Mouse (Mus musculus): Measurements from ENCODE around the gene Hnrnpl. TPM values are rescaled to one million over a fixed set of nuclear protein-coding genes. Genes with fewer than 3 reads are reported as not detected.
"Not testable (repeated sequence)": the region's sequence is repeated elsewhere in the genome, so short reads cannot be mapped to it uniquely, and the experiment has no call there.

Gene Hnrnpl
- polyA plus RNA-seq, 1 experiment from 2014 or later: 231 TPM

- 79% methylated on average over 1 of the region's 1 CpGs for WGBS
- H3K4me2 ChIP-seq (replicated peaks): no peak overlapping the region
Observed at GRCm38 (mm10) chr7:28847273-28847672, 38.9 kb downstream of the Hnrnpl start.

GRCm38 (mm10) chr7:28849700-28850236, 41.4 kb downstream of the Hnrnpl start:
- Histone ChIP-seq H3K9me3 (no peaks in the 10 kb centered on the region), H3K36me3 (no peaks in the 10 kb centered on the region)
- no peak for ATAC-seq (replicated peaks)

More at GRCm38 (mm10) chr7:28847273-28847672, 38.9 kb downstream of the Hnrnpl start:
- H3K36me3 ChIP-seq: no peaks in the 10 kb centered on the region
- ATAC-seq (replicated peaks): no peak
- no peak overlapping the region for H3K9ac ChIP-seq (replicated peaks)
- no peaks in the 10 kb centered on the region for H3K9me3 ChIP-seq
- no peaks in the 10 kb centered on the region for H3K4me1 ChIP-seq
- no peak overlapping the region for H3K4me3 ChIP-seq
- no peaks in the 10 kb centered on the region for H3K27me3 ChIP-seq
- H3K27ac ChIP-seq (replicated peaks): no peak overlapping the region

GRCm38 (mm10) chr7:28850642-28851041, 42.3 kb downstream of the Hnrnpl start:
- Histone ChIP-seq H3K36me3 (no peaks in the 10 kb centered on the region), H3K9me3 (no peaks in the 10 kb centered on the region), H3K4me1 (no peaks in the 10 kb centered on the region), H3K27me3 (no peaks in the 10 kb centered on the region), H3K4me2 (replicated peaks) (no peak overlapping the region), H3K9ac (replicated peaks) (no peak overlapping the region), H3K4me3 (no peak overlapping the region), H3K27ac (replicated peaks) (no peak overlapping the region)
- WGBS: 90% methylated on average over 4 of the region's 4 CpGs
- no peak for ATAC-seq (replicated peaks)

More at GRCm38 (mm10) chr7:28849700-28850236, 41.4 kb downstream of the Hnrnpl start:
- Histone ChIP-seq H3K4me3 (no peak overlapping the region), H3K27ac (replicated peaks) (no peak overlapping the region), H3K9ac (replicated peaks) (no peak overlapping the region), H3K4me2 (replicated peaks) (no peak overlapping the region), H3K4me1 (no peaks in the 10 kb centered on the region), H3K27me3 (no peaks in the 10 kb centered on the region)
- 65% methylated on average over 1 of the region's 1 CpGs for WGBS

DNA sequence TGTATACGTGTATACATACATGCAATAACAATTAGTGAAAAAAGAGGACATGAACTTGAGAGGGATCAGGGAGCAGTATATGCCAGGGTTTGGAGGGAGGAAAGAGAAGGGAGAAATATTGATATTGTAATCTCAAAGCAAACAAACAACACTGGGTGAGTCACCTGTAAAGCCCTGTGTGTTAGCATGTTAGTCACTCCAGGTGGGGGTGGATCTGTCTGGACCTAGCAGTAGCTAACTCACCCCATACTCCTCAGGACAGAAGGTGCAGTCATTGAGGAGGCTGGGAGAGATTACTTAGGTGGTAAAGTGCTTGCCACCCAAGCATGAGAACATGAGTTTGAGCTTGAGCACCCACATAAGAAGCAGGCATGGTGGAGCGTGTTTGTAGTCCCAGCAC, 51.6 kb downstream of the Hnrnpl start:
- Histone ChIP-seq H3K9ac (replicated peaks) (no peak overlapping the region), H3K4me1 (peaks cover 7% of the 10 kb centered on the region; the same call in 1 of the 2 replicates), H3K4me3 (no peak overlapping the region), H3K9me3 (no peaks in the 10 kb centered on the region), H3K27me3 (no peaks in the 10 kb centered on the region), H3K36me3 (no peaks in the 10 kb centered on the region), H3K4me2 (replicated peaks) (no peak overlapping the region), H3K27ac (replicated peaks) (no peak overlapping the region)
- no peak for ATAC-seq (replicated peaks)
- 92% methylated on average over 2 of the region's 2 CpGs for WGBS

GRCm38 (mm10) chr7:28860898-28861297, 52.6 kb downstream of the Hnrnpl start:
- peaks cover 11% of the 10 kb centered on the region for H3K4me1 ChIP-seq
- H3K9me3 ChIP-seq: no peaks in the 10 kb centered on the region
- no peaks in the 10 kb centered on the region for H3K27me3 ChIP-seq
- no peak for ATAC-seq (replicated peaks)
- WGBS: 87% methylated on average over 6 of the region's 6 CpGs
- no peak overlapping the region for H3K9ac ChIP-seq (replicated peaks)
- H3K27ac ChIP-seq (replicated peaks): no peak overlapping the region
- H3K4me3 ChIP-seq: no peak overlapping the region
- H3K4me2 ChIP-seq (replicated peaks): no peak overlapping the region
- H3K36me3 ChIP-seq: no peaks in the 10 kb centered on the region

DNA sequence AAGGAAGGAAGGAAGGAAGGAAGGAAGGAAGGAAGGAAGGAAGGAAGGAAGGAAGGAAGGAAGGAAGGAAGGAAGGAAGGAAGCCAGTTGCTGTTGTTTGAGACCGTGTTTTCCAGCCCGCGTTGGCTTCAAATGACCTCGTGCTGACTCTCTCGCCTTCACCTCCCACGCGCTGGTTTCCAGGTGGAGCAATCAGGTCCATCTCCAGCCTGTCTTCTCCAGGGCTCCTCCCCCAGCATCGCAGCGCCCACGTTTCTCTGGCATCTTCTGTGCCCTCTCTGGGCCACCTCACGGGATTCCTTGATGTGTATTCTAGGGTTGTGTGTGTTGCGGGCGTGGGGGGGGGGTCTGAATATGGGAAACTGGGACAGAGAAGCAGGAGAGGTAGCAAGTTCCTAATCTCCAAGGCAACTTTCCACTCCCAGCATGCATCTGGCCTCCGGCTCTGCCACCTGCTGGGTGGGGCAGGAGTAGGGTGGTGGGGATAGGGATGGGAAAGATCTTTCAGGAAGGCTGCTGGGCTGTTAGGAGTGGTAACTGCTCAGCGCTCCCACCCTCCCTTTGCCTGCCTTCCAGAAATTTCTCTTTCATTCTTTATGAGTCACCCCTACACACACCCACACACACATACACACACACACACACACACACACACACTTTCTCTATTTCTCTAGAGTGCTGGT, 54.6 kb downstream of the Hnrnpl start:
- H3K4me3 ChIP-seq: no peak overlapping the region
- ATAC-seq (replicated peaks): no peak
- no peak overlapping the region for H3K4me2 ChIP-seq (replicated peaks)
- H3K9ac ChIP-seq (replicated peaks): no peak overlapping the region
- H3K27me3 ChIP-seq: no peaks in the 10 kb centered on the region
- H3K36me3 ChIP-seq: no peaks in the 10 kb centered on the region
- whole genome bisulfite sequencing: 85% methylated on average over 15 of the region's 15 CpGs
- H3K9me3 ChIP-seq: no peaks in the 10 kb centered on the region
- no peak overlapping the region for H3K27ac ChIP-seq (replicated peaks)
- peaks cover 15% of the 10 kb centered on the region for H3K4me1 ChIP-seq

GRCm38 (mm10) chr7:28863540-28863939, 55.2 kb downstream of the Hnrnpl start, which contains the start of gene Lgals7:
TSS of gene Lgals7 (plus strand) at chr7:28863853.
- Histone ChIP-seq H3K9ac (replicated peaks) (no peak within 1 kb of the TSS), H3K9me3 (no peaks in the 10 kb centered on the region), H3K36me3 (no peaks in the 10 kb centered on the region), H3K4me3 (no peak within 1 kb of the TSS), H3K4me1 (peaks cover 15% of the 10 kb centered on the region), H3K27me3 (no peaks in the 10 kb centered on the region), H3K4me2 (replicated peaks) (peak within 1 kb of the TSS; percentile 16; the same call in 1 of the 2 replicates), H3K27ac (replicated peaks) (no peak within 1 kb of the TSS)
- ATAC-seq (replicated peaks): no peak
- 88% methylated on average over 6 of the region's 6 CpGs for WGBS

DNA sequence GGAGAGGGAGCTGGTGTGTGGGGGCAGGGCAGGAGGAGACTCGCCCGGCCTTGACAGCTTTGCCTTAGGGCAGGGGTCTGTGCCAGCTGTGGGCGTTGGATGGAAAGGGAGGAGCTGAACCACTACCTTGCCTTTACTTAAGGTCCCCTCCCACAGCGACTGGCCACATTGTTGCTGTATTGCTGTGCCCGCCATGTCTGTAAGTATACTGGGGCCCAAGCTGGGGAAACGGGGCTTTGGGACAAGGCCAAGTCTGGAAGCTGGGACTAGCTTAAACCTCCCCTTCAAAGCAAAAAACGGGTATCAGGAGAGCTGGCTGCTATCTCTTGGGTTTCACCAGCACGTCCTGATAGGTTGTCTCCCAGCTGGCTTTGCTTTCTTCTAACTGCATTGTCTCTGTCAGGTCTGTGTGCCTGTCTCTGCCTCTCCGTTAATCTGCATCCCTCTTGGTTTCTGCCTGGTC, 56.0 kb downstream of the Hnrnpl start:
- Histone ChIP-seq H3K4me2 (replicated peaks) (peak overlapping the region; percentile 16; the same call in 1 of the 2 replicates), H3K9me3 (no peaks in the 10 kb centered on the region), H3K36me3 (no peaks in the 10 kb centered on the region), H3K4me3 (no peak overlapping the region), H3K27me3 (no peaks in the 10 kb centered on the region), H3K4me1 (peaks cover 15% of the 10 kb centered on the region), H3K27ac (replicated peaks) (no peak overlapping the region), H3K9ac (replicated peaks) (no peak overlapping the region)
- no peak for ATAC-seq (replicated peaks)
- 38% methylated on average over 9 of the region's 9 CpGs for WGBS

DNA sequence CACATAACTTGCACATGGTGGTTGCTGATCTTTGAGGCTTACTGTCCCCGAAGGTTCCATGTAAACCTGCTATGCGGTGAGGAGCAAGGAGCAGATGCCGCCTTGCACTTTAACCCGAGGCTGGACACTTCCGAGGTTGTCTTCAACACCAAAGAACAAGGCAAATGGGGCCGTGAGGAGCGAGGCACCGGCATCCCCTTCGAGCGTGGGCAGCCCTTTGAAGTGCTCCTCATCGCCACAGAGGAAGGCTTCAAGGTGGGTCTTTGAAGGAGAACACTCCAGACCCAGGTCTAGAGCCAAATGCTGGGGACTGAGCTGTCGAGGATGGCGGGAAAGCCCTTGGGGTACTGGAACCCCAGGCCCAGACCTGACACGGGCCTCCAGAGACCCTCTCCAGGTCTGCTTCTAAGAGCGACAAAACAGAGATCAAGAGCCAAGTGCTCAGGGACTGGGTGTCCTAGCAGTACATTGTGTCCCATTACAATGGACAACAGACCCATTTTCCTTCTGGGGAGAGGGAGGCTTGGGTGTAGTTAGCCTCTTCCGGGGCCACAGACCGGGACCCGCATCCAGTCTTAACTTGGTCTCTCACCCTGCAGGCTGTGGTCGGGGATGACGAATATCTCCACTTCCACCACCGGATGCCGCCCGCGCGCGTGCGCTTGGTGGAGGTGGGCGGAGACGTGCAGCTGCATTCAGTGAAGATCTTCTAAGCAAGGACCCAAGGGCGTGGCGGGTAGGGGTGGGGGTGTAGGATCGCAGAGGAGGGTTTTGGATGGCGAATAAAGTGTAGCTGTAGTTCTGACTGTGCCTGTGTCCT, 57.4 kb downstream of the Hnrnpl start:
- H3K9ac ChIP-seq (replicated peaks): peak overlapping the region; percentile 36
- peak overlapping the region; percentile 28 for H3K4me3 ChIP-seq
- 46% methylated on average over 33 of the region's 33 CpGs for WGBS
- no peaks in the 10 kb centered on the region for H3K27me3 ChIP-seq
- ATAC-seq (replicated peaks): peak; percentile 46; the same call in 1 of the 2 replicates
- peak overlapping the region; percentile 47 for H3K4me2 ChIP-seq (replicated peaks)
- no peaks in the 10 kb centered on the region for H3K9me3 ChIP-seq
- no peak overlapping the region for H3K27ac ChIP-seq (replicated peaks)
- H3K4me1 ChIP-seq: peaks cover 15% of the 10 kb centered on the region
- no peaks in the 10 kb centered on the region for H3K36me3 ChIP-seq

DNA sequence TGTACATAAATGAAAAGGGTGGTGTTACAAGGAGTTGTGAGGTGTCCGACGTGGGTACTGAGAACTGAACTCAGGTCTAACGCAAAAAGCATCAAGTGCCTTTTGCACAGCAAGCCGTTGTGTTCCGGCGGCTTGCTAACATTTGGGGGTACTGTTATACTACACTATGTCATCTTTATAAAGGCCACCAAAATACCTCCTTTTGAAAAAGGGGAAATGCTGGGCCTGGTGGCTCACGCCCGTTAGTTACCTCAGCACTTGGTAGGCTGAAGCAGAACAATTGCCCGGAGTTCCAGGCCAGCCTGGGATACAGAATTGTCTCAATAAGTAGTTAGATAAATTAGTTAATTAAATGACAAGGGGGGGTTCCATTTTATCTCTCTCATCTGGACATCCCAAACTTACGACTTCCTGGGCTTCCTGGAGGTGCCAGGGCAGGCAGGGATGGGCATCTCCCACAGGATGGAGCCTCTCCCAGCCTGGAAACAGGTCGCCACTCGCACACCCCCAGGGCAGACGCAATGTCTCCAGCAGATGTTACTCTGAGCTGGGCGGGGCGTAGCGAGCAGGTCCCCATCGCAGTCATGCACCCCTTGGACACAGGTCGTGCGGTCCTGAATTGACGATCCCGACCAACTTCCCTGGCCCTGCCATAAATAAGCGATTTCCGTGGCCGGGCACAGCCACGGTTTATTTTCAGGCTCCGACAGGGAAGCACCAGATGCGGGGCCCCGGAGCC, 58.6 kb downstream of the Hnrnpl start:
- no peaks in the 10 kb centered on the region for H3K27me3 ChIP-seq
- ATAC-seq (replicated peaks): no peak
- no peak overlapping the region for H3K9ac ChIP-seq (replicated peaks)
- no peaks in the 10 kb centered on the region for H3K36me3 ChIP-seq
- no peak overlapping the region for H3K27ac ChIP-seq (replicated peaks)
- no peak overlapping the region for H3K4me3 ChIP-seq
- H3K4me2 ChIP-seq (replicated peaks): no peak overlapping the region
- peaks cover 15% of the 10 kb centered on the region for H3K4me1 ChIP-seq
- WGBS: 92% methylated on average over 28 of the region's 28 CpGs
- no peaks in the 10 kb centered on the region for H3K9me3 ChIP-seq

DNA sequence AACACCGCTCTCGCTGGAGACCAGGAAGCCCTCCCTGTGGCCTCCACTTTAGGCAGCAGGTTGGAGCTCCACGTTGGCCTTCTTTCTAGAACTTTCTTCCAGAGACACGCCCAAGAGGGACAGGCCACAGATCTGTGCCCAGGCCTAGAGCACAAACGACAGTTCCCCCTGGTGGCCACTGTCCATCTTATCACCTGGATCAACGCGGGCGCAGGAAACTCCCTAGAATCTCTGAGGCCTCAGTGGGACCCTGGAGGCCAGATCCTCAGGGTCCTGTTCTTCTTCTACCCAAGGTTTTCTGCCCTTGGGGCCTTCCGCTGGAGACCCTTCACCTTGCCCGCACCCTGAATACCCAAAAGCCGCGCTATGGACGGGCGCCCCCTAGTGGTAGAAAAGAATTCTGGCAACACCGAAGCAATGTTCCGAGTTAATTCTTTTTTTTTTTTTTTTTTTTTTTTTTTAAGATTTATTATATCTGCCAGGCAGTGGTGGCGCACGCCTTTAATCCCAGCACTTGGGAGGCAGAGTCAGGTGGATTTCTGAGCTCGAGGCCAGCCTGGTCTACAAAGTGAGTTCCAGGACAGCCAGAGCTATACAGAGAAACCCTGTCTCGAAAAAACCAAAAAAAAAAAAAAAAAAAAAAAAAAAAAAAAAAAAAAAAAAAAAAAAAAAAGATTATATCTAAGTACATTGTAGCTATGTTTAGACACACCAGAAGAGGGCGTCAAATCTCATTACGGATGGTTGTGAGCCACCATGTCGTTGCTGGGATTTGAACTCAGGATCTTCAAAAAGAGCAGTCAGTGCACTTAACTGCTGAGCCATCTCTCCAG, 59.4 kb downstream of the Hnrnpl start:
- H3K36me3 ChIP-seq; H3K4me3 ChIP-seq; H3K27me3 ChIP-seq; ATAC-seq (replicated peaks); H3K4me2 ChIP-seq (replicated peaks); H3K9ac ChIP-seq (replicated peaks); H3K27ac ChIP-seq (replicated peaks); H3K9me3 ChIP-seq: not testable (repeated sequence)
- WGBS: 31% methylated on average over 23 of the region's 23 CpGs
- peaks cover 15% of the 10 kb centered on the region for H3K4me1 ChIP-seq
